Mouse (Mus musculus) thymus, adult 2 months (tissue): ENCODE results near the gene Gm10577.

ENCODE experiments used
- CTCF ChIP-seq: fragments of 200-500 bp; IDR thresholded peaks from 2 replicates; pipeline ENCODE4 v1.5.1; 2012; ENCODE audit warnings: mild to moderate bottlenecking, control low read depth, low read length, moderate library complexity, borderline replicate concordance; ENCODE audit not compliant: control insufficient read depth, poor library complexity, insufficient read depth; ENCODE audit errors: extremely low read depth
- POLR2A ChIP-seq: fragments of 200-500 bp; IDR thresholded peaks from 2 replicates; pipeline ENCODE4 v1.6.1; 2012; ENCODE audit warnings: mild to moderate bottlenecking, low read length, control low read depth, moderate library complexity; ENCODE audit not compliant: control insufficient read depth, poor library complexity, insufficient read depth; ENCODE audit errors: extremely low read depth

DNA sequence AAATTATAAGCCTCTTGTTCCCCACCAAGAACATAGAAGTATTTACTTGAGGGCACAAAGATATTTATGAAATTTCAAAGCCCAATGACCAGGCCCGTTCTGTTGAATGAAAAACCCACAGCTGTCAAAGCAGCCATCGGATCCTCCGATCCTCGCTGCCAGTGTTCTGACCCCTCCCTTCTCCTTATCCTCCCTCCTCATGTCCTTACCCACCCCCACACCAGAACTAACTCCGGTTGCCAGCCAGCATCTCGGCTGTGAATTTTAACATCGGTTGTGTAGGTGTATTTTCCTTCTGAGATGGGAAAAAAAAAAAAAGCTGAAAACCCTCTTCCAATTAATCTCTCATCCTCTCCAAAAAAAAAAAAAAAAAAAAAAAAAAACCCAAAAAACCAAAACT lies 16.7 kb upstream of the Gm10577 start:
- TF ChIP-seq CTCF (no peak), POLR2A (no peak)
